Mouse (Mus musculus): Measurements from ENCODE around the gene Cd19. TPM values are rescaled to one million over a fixed set of nuclear protein-coding genes. Genes with fewer than 3 reads are reported as not detected.

Gene Cd19
- polyA plus RNA-seq (2014; fragmentation: Nextera tagmentation; extraction: Ambion mirVana), result not detected in 2 replicates

- no peak for TF ChIP-seq CTCF (IDR thresholded peaks at IDR 0.05; ENCODE audit: low read depth)
- H3K27me3 ChIP-seq (ENCODE audit: insufficient read depth, low read length), result no peaks in the 10 kb centered on the region
- WGBS, result 80% methylated on average over 6 of the region's 6 CpGs
- H3K36me3 ChIP-seq (ENCODE audit: insufficient read depth), result no peaks in the 10 kb centered on the region
- H3K4me2 ChIP-seq, result no peak within 1 kb of the TSS
- DNase-seq (no peak), ATAC-seq (ENCODE audit: insufficient read depth) (no peak)
- no peak within 1 kb of the TSS for H3K27ac ChIP-seq (ENCODE audit: low read depth)
- no peak within 1 kb of the TSS for H3K9ac ChIP-seq
- no peak within 1 kb of the TSS for H3K4me3 ChIP-seq (ENCODE audit: low read depth, low read length)
- no peaks in the 10 kb centered on the region for H3K9me3 ChIP-seq (ENCODE audit: low read depth, low read length)
- H3K4me1 ChIP-seq (ENCODE audit: insufficient read depth), result no peaks in the 10 kb centered on the region
Observed at GRCm38 (mm10) chr7:126414725-126415124, at the start of gene Cd19. TSS of gene Cd19 (minus strand) at chr7:126414889.

- 0 out of 2 replicates have a peak overlapping the region, but pooled peaks have one; percentile 6 for H3K9ac ChIP-seq
- 48% methylated on average over 4 of the region's 4 CpGs for WGBS
- no peak overlapping the region for H3K27ac ChIP-seq (ENCODE audit: low read depth)
Observed at GRCm38 (mm10) chr7:126464121-126464520, 49.4 kb upstream of the Cd19 start.

GRCm38 (mm10) chr7:126463547-126463946 is 48.9 kb upstream of the Cd19 start:
- TF ChIP-seq CTCF (IDR thresholded peaks at IDR 0.05; ENCODE audit: low read depth), result no peak
- H3K36me3 ChIP-seq (ENCODE audit: insufficient read depth), result peaks cover 24% of the 10 kb centered on the region
- DNase-seq (no peak), ATAC-seq (ENCODE audit: insufficient read depth) (no peak)
- H3K27me3 ChIP-seq (ENCODE audit: insufficient read depth, low read length), result no peaks in the 10 kb centered on the region
- H3K9me3 ChIP-seq (ENCODE audit: low read depth, low read length), result no peaks in the 10 kb centered on the region
- no peaks in the 10 kb centered on the region for H3K4me1 ChIP-seq (ENCODE audit: insufficient read depth)
- H3K4me3 ChIP-seq (ENCODE audit: low read depth, low read length), result no peak overlapping the region
- H3K27ac ChIP-seq (ENCODE audit: low read depth), result no peak overlapping the region
- 49% methylated on average over 4 of the region's 4 CpGs for WGBS
- H3K9ac ChIP-seq, result no peak overlapping the region
- H3K4me2 ChIP-seq, result no peak overlapping the region

More at GRCm38 (mm10) chr7:126464121-126464520, 49.4 kb upstream of the Cd19 start:
- no peaks in the 10 kb centered on the region for H3K9me3 ChIP-seq (ENCODE audit: low read depth, low read length)
- H3K4me3 ChIP-seq (ENCODE audit: low read depth, low read length), result no peak overlapping the region
- no peak for DNase-seq
- TF ChIP-seq CTCF (IDR thresholded peaks at IDR 0.05; ENCODE audit: low read depth), result no peak
- no peak for ATAC-seq (ENCODE audit: insufficient read depth)
- no peaks in the 10 kb centered on the region for H3K27me3 ChIP-seq (ENCODE audit: insufficient read depth, low read length)
- H3K36me3 ChIP-seq (ENCODE audit: insufficient read depth), result peaks cover 30% of the 10 kb centered on the region
- H3K4me1 ChIP-seq (ENCODE audit: insufficient read depth), result no peaks in the 10 kb centered on the region
- H3K4me2 ChIP-seq, result no peak overlapping the region

GRCm38 (mm10) chr7:126463004-126463403 is 48.3 kb upstream of the Cd19 start, which contains the start of gene Atp2a1:
TSS of gene Atp2a1 (minus strand) at chr7:126463108.
- H3K27ac ChIP-seq (ENCODE audit: low read depth), result no peak within 1 kb of the TSS
- H3K4me2 ChIP-seq, result no peak within 1 kb of the TSS
- ATAC-seq (ENCODE audit: insufficient read depth), result no peak
- H3K27me3 ChIP-seq (ENCODE audit: insufficient read depth, low read length), result no peaks in the 10 kb centered on the region
- no peaks in the 10 kb centered on the region for H3K4me1 ChIP-seq (ENCODE audit: insufficient read depth)
- no peaks in the 10 kb centered on the region for H3K9me3 ChIP-seq (ENCODE audit: low read depth, low read length)
- no peak for DNase-seq
- 0 out of 2 replicates have a peak within 1 kb of the TSS, but pooled peaks have one; percentile 6 for H3K9ac ChIP-seq
- peaks cover 19% of the 10 kb centered on the region for H3K36me3 ChIP-seq (ENCODE audit: insufficient read depth)
- TF ChIP-seq CTCF (IDR thresholded peaks at IDR 0.05; ENCODE audit: low read depth), result no peak
- H3K4me3 ChIP-seq (ENCODE audit: low read depth, low read length), result no peak within 1 kb of the TSS
- WGBS, result 27% methylated on average over 5 of the region's 5 CpGs

GRCm38 (mm10) chr7:126461626-126462025 is 46.9 kb upstream of the Cd19 start:
- Histone ChIP-seq H3K4me2 (no peak overlapping the region), H3K27me3 (ENCODE audit: insufficient read depth, low read length) (no peaks in the 10 kb centered on the region), H3K9ac (no peak overlapping the region)

DNA sequence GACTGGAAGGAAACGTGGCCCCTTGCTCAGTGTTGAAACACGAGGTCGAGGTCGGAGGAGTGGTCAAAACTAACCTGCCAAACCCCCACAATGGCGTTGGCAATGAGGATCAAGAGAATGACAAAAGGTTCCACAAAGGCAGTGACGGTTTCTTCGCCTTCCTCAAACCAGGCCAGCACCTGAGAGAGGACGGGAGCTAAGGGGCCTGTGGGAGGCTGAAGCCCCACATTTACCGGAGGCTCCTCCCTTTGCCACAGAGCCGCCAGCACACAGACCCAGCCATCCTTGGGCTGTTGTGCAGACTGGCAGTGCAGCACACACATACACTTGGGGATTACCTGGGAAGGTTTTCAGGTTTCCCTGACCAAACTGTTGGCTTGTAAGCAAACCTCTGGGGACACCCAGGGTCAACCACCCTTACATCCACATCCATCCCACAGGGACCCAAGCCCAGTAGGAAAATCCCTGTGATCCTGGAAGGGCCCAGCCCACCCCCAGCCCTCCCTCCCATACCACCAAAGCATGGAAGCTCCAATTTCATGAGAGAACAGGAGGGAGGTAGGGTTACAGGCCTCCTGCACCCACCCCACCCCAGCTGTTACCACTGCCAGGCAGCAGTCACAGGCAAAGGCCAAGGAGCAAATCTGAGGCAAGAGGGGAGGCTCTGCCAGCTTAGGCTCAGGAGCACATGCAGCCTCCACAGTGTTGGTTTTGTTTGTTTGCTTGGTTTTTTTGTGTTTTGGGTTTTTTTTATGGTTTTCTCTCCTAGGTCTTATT is 46.1 kb upstream of the Cd19 start:
- no peak for TF ChIP-seq CTCF (IDR thresholded peaks at IDR 0.05; ENCODE audit: low read depth)
- Histone ChIP-seq H3K27me3 (ENCODE audit: insufficient read depth, low read length) (no peaks in the 10 kb centered on the region), H3K4me2 (no peak overlapping the region), H3K4me1 (ENCODE audit: insufficient read depth) (no peaks in the 10 kb centered on the region), H3K36me3 (ENCODE audit: insufficient read depth) (no peaks in the 10 kb centered on the region), H3K9me3 (ENCODE audit: low read depth, low read length) (no peaks in the 10 kb centered on the region), H3K27ac (ENCODE audit: low read depth) (no peak overlapping the region), H3K9ac (no peak overlapping the region), H3K4me3 (ENCODE audit: low read depth, low read length) (no peak overlapping the region)
- DNase-seq (no peak), ATAC-seq (ENCODE audit: insufficient read depth) (no peak)
- WGBS, result 44% methylated on average over 10 of the region's 10 CpGs

More at GRCm38 (mm10) chr7:126461626-126462025, 46.9 kb upstream of the Cd19 start:
- H3K4me3 ChIP-seq (ENCODE audit: low read depth, low read length), result no peak overlapping the region
- H3K9me3 ChIP-seq (ENCODE audit: low read depth, low read length), result no peaks in the 10 kb centered on the region
- H3K36me3 ChIP-seq (ENCODE audit: insufficient read depth), result peaks cover 5% of the 10 kb centered on the region; the same call in 1 of the 2 replicates
- no peak overlapping the region for H3K27ac ChIP-seq (ENCODE audit: low read depth)
- no peak for DNase-seq
- no peak for ATAC-seq (ENCODE audit: insufficient read depth)
- TF ChIP-seq CTCF (IDR thresholded peaks at IDR 0.05; ENCODE audit: low read depth), result no peak
- no peaks in the 10 kb centered on the region for H3K4me1 ChIP-seq (ENCODE audit: insufficient read depth)
- 43% methylated on average over 3 of the region's 3 CpGs for WGBS

GRCm38 (mm10) chr7:126458844-126459618 is 44.3 kb upstream of the Cd19 start:
- 71% methylated on average over 11 of the region's 11 CpGs for WGBS
- no peaks in the 10 kb centered on the region for H3K36me3 ChIP-seq (ENCODE audit: insufficient read depth)
- H3K4me3 ChIP-seq (ENCODE audit: low read depth, low read length), result no peak overlapping the region
- no peaks in the 10 kb centered on the region for H3K9me3 ChIP-seq (ENCODE audit: low read depth, low read length)
- H3K4me2 ChIP-seq, result no peak overlapping the region
- no peak overlapping the region for H3K9ac ChIP-seq
- H3K27ac ChIP-seq (ENCODE audit: low read depth), result no peak overlapping the region
- H3K4me1 ChIP-seq (ENCODE audit: insufficient read depth), result no peaks in the 10 kb centered on the region
- ATAC-seq (ENCODE audit: insufficient read depth), result no peak
- no peaks in the 10 kb centered on the region for H3K27me3 ChIP-seq (ENCODE audit: insufficient read depth, low read length)
- no peak for DNase-seq
- no peak for TF ChIP-seq CTCF (IDR thresholded peaks at IDR 0.05; ENCODE audit: low read depth)
